Comparison of ENCODE assay signal across 9 mouse cellular contexts in genomic region chr1:36554633-36555399, GRCm38 (mm10). TPM values are rescaled to one million over a fixed set of nuclear protein-coding genes. Genes with fewer than 3 reads are reported as not detected.
DNase-seq lines count a peak whose midpoint lies in the region; ATAC-seq and TF ChIP-seq lines count a peak whose summit lies in the region.
"Had no signal": no experiment of that assay in that cellular context is flagged by ENCODE, and none has a peak within 500 bp of the region (broad histone marks: within the 10 kb centered on the region; RNA-seq: fewer than 3 reads in every experiment).

No protein-coding gene starts in this region.

- H3K9ac ChIP-seq in heart, postnatal 0 days (replicated peaks; ENCODE audit: low read depth, low read length), result 0 out of 2 replicates have a peak overlapping the region, but pooled peaks have one; percentile 83
- peak overlapping the region; percentile 98 for H3K9ac ChIP-seq in limb, embryonic 13.5 days
- H3K9ac ChIP-seq in stomach, embryonic 15.5 days, result 0 out of 2 replicates have a peak overlapping the region, but pooled peaks have one; percentile 91

- no peaks in the 10 kb centered on the region for H3K9me3 ChIP-seq in heart, postnatal 0 days (replicated peaks; ENCODE audit: control insufficient read depth, low read length)
- no peaks in the 10 kb centered on the region for H3K9me3 ChIP-seq in limb, embryonic 13.5 days
- H3K9me3 ChIP-seq in stomach, embryonic 15.5 days, result no peaks in the 10 kb centered on the region

- H3K36me3 ChIP-seq in heart, postnatal 0 days (replicated peaks; ENCODE audit: control insufficient read depth, insufficient read depth, low read length), result peaks cover 50% of the 10 kb centered on the region
- peaks cover 58% of the 10 kb centered on the region for H3K36me3 ChIP-seq in limb, embryonic 13.5 days
- H3K36me3 ChIP-seq in stomach, embryonic 15.5 days, result peaks cover 53% of the 10 kb centered on the region

- H3K4me2 ChIP-seq in heart, postnatal 0 days (ENCODE audit: low read depth, low read length), result peak overlapping the region; percentile 90
- H3K4me2 ChIP-seq in limb, embryonic 13.5 days (replicated peaks), result peak overlapping the region; percentile 98
- peak overlapping the region; percentile 68 for H3K4me2 ChIP-seq in stomach, embryonic 15.5 days

- WGBS in heart, postnatal 0 days, result 65% methylated on average over 21 of the region's 21 CpGs
- 68% methylated on average over 21 of the region's 21 CpGs for WGBS in limb, embryonic 13.5 days
- WGBS in stomach, embryonic 15.5 days, result 62% methylated on average over 21 of the region's 21 CpGs

- intact Hi-C loops in left cerebral cortex, postnatal 4 days (cut with DNase I), result loop anchor here (5.0 to 10.0 kb wide), 2 partner anchors 80 to 127 kb away; partner anchors contain the start of gene Fam178b
- intact Hi-C loops in left cerebral cortex, postnatal 14 days (cut with DNase I), result no loop called here

- peak overlapping the region; percentile 83; the same call in 1 of the 2 replicates for H3K4me3 ChIP-seq in heart, postnatal 0 days (ENCODE audit: low read depth, low read length)
- H3K4me3 ChIP-seq in limb, embryonic 13.5 days, result peak overlapping the region; percentile 94
- peak overlapping the region; percentile 93 for H3K4me3 ChIP-seq in stomach, embryonic 15.5 days (replicated peaks)

- H3K27ac ChIP-seq in heart, postnatal 0 days (ENCODE audit: low read depth), result peak overlapping the region; percentile 95
- H3K27ac ChIP-seq in limb, embryonic 13.5 days, result 0 out of 2 replicates have a peak overlapping the region, but pooled peaks have one; percentile 100
- H3K27ac ChIP-seq in stomach, embryonic 15.5 days, result peak overlapping the region; percentile 99; the same call in 1 of the 2 replicates

- H3K27me3 ChIP-seq in heart, postnatal 0 days (ENCODE audit: control insufficient read depth, insufficient read depth, low read length), result no peaks in the 10 kb centered on the region
- H3K27me3 ChIP-seq in limb, embryonic 13.5 days, result no peaks in the 10 kb centered on the region
- no peaks in the 10 kb centered on the region for H3K27me3 ChIP-seq in stomach, embryonic 15.5 days (replicated peaks)

- TF ChIP-seq CTCF in heart, postnatal 0 days (IDR thresholded peaks at IDR 0.05; ENCODE audit: low read depth), result no peak

- 0 out of 2 replicates have a peak, but pooled peaks have one; percentile 38 for TF ChIP-seq EP300 in heart, postnatal 0 days (IDR thresholded peaks at IDR 0.05; ENCODE audit: low read depth)

- ATAC-seq in heart, postnatal 0 days (ENCODE audit: insufficient read depth, low read depth), result no peak
- ATAC-seq in limb, embryonic 13.5 days (ENCODE audit: low FRiP score, low read depth), result no peak
- no peak for ATAC-seq in stomach, embryonic 15.5 days (ENCODE audit: insufficient read depth, low FRiP score, low read depth)
- no peak for ATAC-seq in megakaryocyte, adult 5-6 weeks (ENCODE audit: poor library complexity, severe bottlenecking)

- peaks cover 12% of the 10 kb centered on the region; the same call in 1 of the 2 replicates for H3K4me1 ChIP-seq in heart, postnatal 0 days (ENCODE audit: control insufficient read depth, insufficient read depth)
- peaks cover 46% of the 10 kb centered on the region for H3K4me1 ChIP-seq in limb, embryonic 13.5 days
- peaks cover 41% of the 10 kb centered on the region for H3K4me1 ChIP-seq in stomach, embryonic 15.5 days

- peak; percentile 44 for DNase-seq in left cerebral cortex, postnatal 4 days
- no peak for DNase-seq in left cerebral cortex, postnatal 14 days (ENCODE audit: low spot score in 2 of 2)
- no peak for DNase-seq in heart, postnatal 0 days (ENCODE audit: low spot score)
- DNase-seq in testis, postnatal 14 days (ENCODE audit: low spot score), result no peak
- no peak for DNase-seq in adipocyte (ENCODE audit: low spot score)

RNA-seq across cellular contexts. Expression of gene Sema4c, which starts 3.3 kb away (rescaled TPM):
- total RNA-seq in left cerebral cortex, postnatal 4 days (2021), result 10 to 100 TPM; 60.5 to 65.4 TPM
- 10 to 100 TPM; 16.2 to 20.2 TPM for total RNA-seq in left cerebral cortex, postnatal 14 days (2021)
- 11.9 and 13.2 TPM in 2 replicates for total RNA-seq in heart, postnatal 0 days (2014; rRNA removed; ENCODE audit: low replicate concordance)
- polyA plus RNA-seq in heart, postnatal 0 days (2015; fragmentation: Nextera tagmentation; extraction: Ambion mirVana), result 5.7 and 6.1 TPM in 2 replicates
- polyA plus RNA-seq in limb, embryonic 13.5 days (2015; fragmentation: Nextera tagmentation; extraction: Ambion mirVana), result 21.8 and 22.7 TPM in 2 replicates
- polyA plus RNA-seq in stomach, embryonic 15.5 days (2015; fragmentation: Nextera tagmentation; extraction: Ambion mirVana), result 13.6 and 15.0 TPM in 2 replicates
- 1.5 and 2.1 TPM in 2 replicates for total RNA-seq in megakaryocyte, adult 5-6 weeks (2015)
- total RNA-seq in megakaryocyte, adult 5-6 weeks (2017), result 1.8 and 3.6 TPM in 2 replicates

RNA-seq across cellular contexts. Expression of gene Ankrd39, which starts 7.6 kb away (rescaled TPM):
- 10 to 100 TPM; 13.4 to 15.1 TPM for total RNA-seq in left cerebral cortex, postnatal 4 days (2021)
- total RNA-seq in left cerebral cortex, postnatal 14 days (2021), result 10 to 100 TPM; 13.9 to 18.7 TPM
- total RNA-seq in heart, postnatal 0 days (2014; rRNA removed; ENCODE audit: low replicate concordance), result 32.7 and 34.9 TPM in 2 replicates
- 26.6 and 29.0 TPM in 2 replicates for polyA plus RNA-seq in heart, postnatal 0 days (2015; fragmentation: Nextera tagmentation; extraction: Ambion mirVana)
- 27.7 and 28.0 TPM in 2 replicates for polyA plus RNA-seq in limb, embryonic 13.5 days (2015; fragmentation: Nextera tagmentation; extraction: Ambion mirVana)
- 24.9 and 27.2 TPM in 2 replicates for polyA plus RNA-seq in stomach, embryonic 15.5 days (2015; fragmentation: Nextera tagmentation; extraction: Ambion mirVana)
- 3.6 and 4.9 TPM in 2 replicates for total RNA-seq in megakaryocyte, adult 5-6 weeks (2015)
- total RNA-seq in megakaryocyte, adult 5-6 weeks (2017), result 2.2 and 2.9 TPM in 2 replicates

RNA-seq across cellular contexts. Expression of gene Gm42417, which starts 15.6 kb away (rescaled TPM):
- not detected for total RNA-seq in left cerebral cortex, postnatal 4 days (2021)
- not detected for total RNA-seq in left cerebral cortex, postnatal 14 days (2021)
- not detected in 2 replicates for total RNA-seq in heart, postnatal 0 days (2014; rRNA removed; ENCODE audit: low replicate concordance)
- 1.2 TPM in 1 of 2 replicates, not detected in the other for polyA plus RNA-seq in heart, postnatal 0 days (2015; fragmentation: Nextera tagmentation; extraction: Ambion mirVana)
- 0.33 and 0.92 TPM in 2 replicates for polyA plus RNA-seq in limb, embryonic 13.5 days (2015; fragmentation: Nextera tagmentation; extraction: Ambion mirVana)
- polyA plus RNA-seq in stomach, embryonic 15.5 days (2015; fragmentation: Nextera tagmentation; extraction: Ambion mirVana), result not detected in 2 replicates
- total RNA-seq in megakaryocyte, adult 5-6 weeks (2015), result not detected in 2 replicates
- total RNA-seq in megakaryocyte, adult 5-6 weeks (2017), result not detected in 2 replicates
- polyA plus RNA-seq: large intestine, adult 2 months had no signal

RNA-seq across cellular contexts. Expression of gene Ankrd23, which starts 18.1 kb away (rescaled TPM):
- total RNA-seq in left cerebral cortex, postnatal 4 days (2021), result 1 to 10 TPM; 8.3 to 8.6 TPM
- total RNA-seq in left cerebral cortex, postnatal 14 days (2021), result 1 to 10 TPM; 5.2 to 6.4 TPM
- 62.2 and 93.8 TPM in 2 replicates for total RNA-seq in heart, postnatal 0 days (2014; rRNA removed; ENCODE audit: low replicate concordance)
- 26.7 and 34.2 TPM in 2 replicates for polyA plus RNA-seq in heart, postnatal 0 days (2015; fragmentation: Nextera tagmentation; extraction: Ambion mirVana)
- 20.1 and 20.8 TPM in 2 replicates for polyA plus RNA-seq in limb, embryonic 13.5 days (2015; fragmentation: Nextera tagmentation; extraction: Ambion mirVana)
- 19.5 and 20.5 TPM in 2 replicates for polyA plus RNA-seq in stomach, embryonic 15.5 days (2015; fragmentation: Nextera tagmentation; extraction: Ambion mirVana)
- 2.3 and 2.4 TPM in 2 replicates for total RNA-seq in megakaryocyte, adult 5-6 weeks (2015)
- 2.2 and 9.8 TPM in 2 replicates for total RNA-seq in megakaryocyte, adult 5-6 weeks (2017)

RNA-seq across cellular contexts. Expression of gene Cnnm3, which starts 43.1 kb away (rescaled TPM):
- 10 to 100 TPM; 39.3 to 40.0 TPM for total RNA-seq in left cerebral cortex, postnatal 4 days (2021)
- total RNA-seq in left cerebral cortex, postnatal 14 days (2021), result 10 to 100 TPM; 28.7 to 30.4 TPM
- 10.2 and 21.4 TPM in 2 replicates for total RNA-seq in heart, postnatal 0 days (2014; rRNA removed; ENCODE audit: low replicate concordance)
- 2.0 and 2.2 TPM in 2 replicates for polyA plus RNA-seq in heart, postnatal 0 days (2015; fragmentation: Nextera tagmentation; extraction: Ambion mirVana)
- 3.7 and 4.4 TPM in 2 replicates for polyA plus RNA-seq in limb, embryonic 13.5 days (2015; fragmentation: Nextera tagmentation; extraction: Ambion mirVana)
- 3.6 and 4.3 TPM in 2 replicates for polyA plus RNA-seq in stomach, embryonic 15.5 days (2015; fragmentation: Nextera tagmentation; extraction: Ambion mirVana)
- 14.4 and 15.1 TPM in 2 replicates for total RNA-seq in megakaryocyte, adult 5-6 weeks (2015)
- total RNA-seq in megakaryocyte, adult 5-6 weeks (2017), result 6.8 and 11.1 TPM in 2 replicates
